Mouse (Mus musculus) heart, embryonic 14.5 days (tissue): Measurements from ENCODE around the gene Pdxdc1. TPM values are rescaled to one million over a fixed set of nuclear protein-coding genes. Genes with fewer than 3 reads are reported as not detected.

ENCODE experiments used
- ATAC-seq: fragments of 200-750 bp; cut with Nextera tagmentation; 2 replicates; pipeline ENCODE4 v1.8.0; 2017; ENCODE audit warnings: low read depth, moderate TSS enrichment; ENCODE audit not compliant: insufficient number of reproducible peaks, insufficient read depth, low FRiP score
- H3K27ac ChIP-seq, 2 experiments: fragments of 200-500 bp in 1 of 2; fragments of 300-500 bp in 1 of 2; sonication (generic) in 1 of 2; replicated peaks in 1 of 2; 2 replicates each; pipeline ENCODE4 v1.5.1; 2012 to 2014; ENCODE audit warnings: low read depth in 2 of 2, low read length in 2 of 2, control low read depth in 1 of 2, mild to moderate bottlenecking in 1 of 2, mixed read lengths in 1 of 2; ENCODE audit not compliant: control insufficient read depth in 1 of 2, insufficient read depth in 1 of 2
- H3K27me3 ChIP-seq: fragments of 300-500 bp; sonication (generic); 2 replicates; pipeline ENCODE4 v1.6.1; 2014; ENCODE audit warnings: mild to moderate bottlenecking, low read length, control low read depth; ENCODE audit not compliant: control insufficient read depth, insufficient read depth
- H3K36me3 ChIP-seq: fragments of 300-500 bp; sonication (generic); 2 replicates; pipeline ENCODE4 v1.6.1; 2014; ENCODE audit warnings: mild to moderate bottlenecking, control low read depth, low read length, mixed read lengths; ENCODE audit not compliant: control insufficient read depth, insufficient read depth
- H3K4me1 ChIP-seq, 2 experiments: fragments of 200-500 bp in 1 of 2; fragments of 300-500 bp in 1 of 2; sonication (generic) in 1 of 2; 2 replicates each; pipeline ENCODE4 v1.6.1; 2012 to 2014; ENCODE audit warnings: low read length in 2 of 2, control low read depth in 1 of 2, mixed read lengths in 1 of 2; ENCODE audit not compliant: control insufficient read depth in 2 of 2, insufficient read depth in 2 of 2
- H3K4me2 ChIP-seq: fragments of 300-500 bp; sonication (generic); 2 replicates; pipeline ENCODE4 v1.6.1; 2014; ENCODE audit warnings: mild to moderate bottlenecking, low read length
- H3K4me3 ChIP-seq, 2 experiments: fragments of 200-500 bp in 1 of 2; fragments of 300-500 bp in 1 of 2; sonication (generic) in 1 of 2; 2 replicates each; pipeline ENCODE4 v1.5.1; 2012 to 2014; ENCODE audit warnings: low read length in 2 of 2, mild to moderate bottlenecking in 2 of 2, control low read depth in 1 of 2, low read depth in 1 of 2, moderate library complexity in 1 of 2; ENCODE audit not compliant: control insufficient read depth in 1 of 2, insufficient read depth in 1 of 2
- H3K9ac ChIP-seq: fragments of 300-500 bp; sonication (generic); 2 replicates; pipeline ENCODE4 v1.6.1; 2014; ENCODE audit warnings: mild to moderate bottlenecking, low read length
- H3K9me3 ChIP-seq: fragments of 300-500 bp; sonication (generic); 2 replicates; pipeline ENCODE4 v1.6.1; 2016; ENCODE audit warnings: low read length, control low read depth; ENCODE audit not compliant: control insufficient read depth
- WGBS: fragments of 180-500 bp; shearing (Covaris S2); extraction: QIAGEN DNeasy Blood & Tissue Kit; methylation state at CpG from one replicate; pipeline ENCODE4 v1.1.7; 2014; 5-methylcytosine and 5-hydroxymethylcytosine counted together
- polyA plus RNA-seq: library from polyadenylated mRNA; unstranded; fragments of >200 nt; fragmentation: Nextera tagmentation; extraction: Ambion mirVana; gene quantifications from 2 replicates; pipeline ENCODE4 v1.2.1, GENCODE M21; 2014

Pdxdc1 gene
- polyA plus RNA-seq, 1 experiment from 2014 or later = 73.0 TPM

- 96% methylated on average over 4 of the region's 4 CpGs for WGBS
- Histone ChIP-seq H3K9ac (no peak overlapping the region), H3K9me3 (no peaks in the 10 kb centered on the region), H3K36me3 (peaks cover 69% of the 10 kb centered on the region), H3K4me2 (no peak overlapping the region), H3K27ac (no peak overlapping the region), H3K27me3 (no peaks in the 10 kb centered on the region), H3K4me1 (no peaks in the 10 kb centered on the region), H3K4me3 (no peak overlapping the region)
- no peak for ATAC-seq
Measured at GRCm38 (mm10) chr16:13853886-13854285, 49.0 kb downstream of the Pdxdc1 start.

GRCm38 (mm10) chr16:13851446-13851845 lies 51.5 kb downstream of the Pdxdc1 start:
- no peaks in the 10 kb centered on the region for H3K4me1 ChIP-seq
- 94% methylated on average over 4 of the region's 4 CpGs for WGBS
- ATAC-seq = no peak
- H3K36me3 ChIP-seq = peaks cover 62% of the 10 kb centered on the region
- no peak overlapping the region for H3K4me3 ChIP-seq
- H3K27ac ChIP-seq = no peak overlapping the region
- H3K9ac ChIP-seq = no peak overlapping the region
- no peaks in the 10 kb centered on the region for H3K27me3 ChIP-seq
- H3K4me2 ChIP-seq = no peak overlapping the region
- H3K9me3 ChIP-seq = no peaks in the 10 kb centered on the region

- no peak overlapping the region for H3K4me2 ChIP-seq
- H3K27ac ChIP-seq = no peak overlapping the region
- WGBS = 49% methylated on average over 2 of the region's 2 CpGs
- H3K4me3 ChIP-seq = no peak overlapping the region
- ATAC-seq = no peak
- no peaks in the 10 kb centered on the region for H3K9me3 ChIP-seq
- peaks cover 67% of the 10 kb centered on the region for H3K36me3 ChIP-seq
- H3K9ac ChIP-seq = no peak overlapping the region
- no peaks in the 10 kb centered on the region for H3K4me1 ChIP-seq
- H3K27me3 ChIP-seq = no peaks in the 10 kb centered on the region
Measured at GRCm38 (mm10) chr16:13848310-13848709, 54.6 kb downstream of the Pdxdc1 start.

GRCm38 (mm10) chr16:13846675-13847074 lies 56.3 kb downstream of the Pdxdc1 start:
- Histone ChIP-seq H3K9ac (no peak overlapping the region), H3K9me3 (no peaks in the 10 kb centered on the region), H3K27me3 (no peaks in the 10 kb centered on the region), H3K4me1 (no peaks in the 10 kb centered on the region), H3K4me3 (no peak overlapping the region), H3K36me3 (peaks cover 71% of the 10 kb centered on the region), H3K4me2 (no peak overlapping the region), H3K27ac (no peak overlapping the region)
- no peak for ATAC-seq
- WGBS = 96% methylated on average over 1 of the region's 1 CpGs

- H3K27ac ChIP-seq = no peak overlapping the region
- H3K9ac ChIP-seq = no peak overlapping the region
- H3K36me3 ChIP-seq = peaks cover 79% of the 10 kb centered on the region
- H3K27me3 ChIP-seq = no peaks in the 10 kb centered on the region
- WGBS = 94% methylated on average over 5 of the region's 5 CpGs
- no peaks in the 10 kb centered on the region for H3K9me3 ChIP-seq
- no peak for ATAC-seq
- H3K4me1 ChIP-seq = no peaks in the 10 kb centered on the region
- no peak overlapping the region for H3K4me3 ChIP-seq
- H3K4me2 ChIP-seq = no peak overlapping the region
Measured at GRCm38 (mm10) chr16:13845031-13845430, 57.9 kb downstream of the Pdxdc1 start.

- Histone ChIP-seq H3K27ac (no peak overlapping the region), H3K9me3 (no peaks in the 10 kb centered on the region), H3K4me1 (no peaks in the 10 kb centered on the region), H3K4me2 (no peak overlapping the region), H3K9ac (no peak overlapping the region), H3K36me3 (peaks cover 97% of the 10 kb centered on the region), H3K4me3 (no peak overlapping the region), H3K27me3 (no peaks in the 10 kb centered on the region)
- no peak for ATAC-seq
- 94% methylated on average over 3 of the region's 3 CpGs for WGBS
Measured at GRCm38 (mm10) chr16:13840956-13841355, 62.0 kb downstream of the Pdxdc1 start.

- ATAC-seq = no peak
- Histone ChIP-seq H3K36me3 (peaks cover 97% of the 10 kb centered on the region), H3K27ac (no peak overlapping the region), H3K4me1 (no peaks in the 10 kb centered on the region), H3K9ac (no peak overlapping the region), H3K9me3 (no peaks in the 10 kb centered on the region), H3K4me2 (no peak overlapping the region), H3K4me3 (no peak overlapping the region), H3K27me3 (no peaks in the 10 kb centered on the region)
- 90% methylated on average over 7 of the region's 7 CpGs for WGBS
Measured at GRCm38 (mm10) chr16:13840056-13840455, 62.9 kb downstream of the Pdxdc1 start.

GRCm38 (mm10) chr16:13834382-13834781 lies 68.5 kb downstream of the Pdxdc1 start:
- Histone ChIP-seq H3K9ac (no peak overlapping the region), H3K27ac (no peak overlapping the region), H3K4me2 (no peak overlapping the region), H3K4me3 (no peak overlapping the region), H3K4me1 (no peaks in the 10 kb centered on the region), H3K36me3 (peaks cover 100% of the 10 kb centered on the region), H3K9me3 (no peaks in the 10 kb centered on the region), H3K27me3 (no peaks in the 10 kb centered on the region)
- ATAC-seq = no peak
- 90% methylated on average over 5 of the region's 5 CpGs for WGBS
